Mouse (Mus musculus) C2C12 (cell line): ENCODE measurements around the gene Frmd6.

Source experiments
- CEBPB ChIP-seq: IDR thresholded peaks from one replicate; pipeline ENCODE4 v1.6.1; 2011; ENCODE audit warnings: low read depth, mild to moderate bottlenecking, control low read depth, moderate library complexity
- CTCF ChIP-seq: IDR thresholded peaks from one replicate; pipeline ENCODE4 v1.5.1; 2011; ENCODE audit not compliant: control insufficient read depth, insufficient read depth, insufficient read length
- FOSL1 ChIP-seq: IDR thresholded peaks from one replicate; pipeline ENCODE4 v1.8.0; 2011; ENCODE audit warnings: mild to moderate bottlenecking, low read length; ENCODE audit not compliant: poor library complexity, insufficient read depth, severe bottlenecking
- MAX ChIP-seq: IDR thresholded peaks from one replicate; pipeline ENCODE4 v1.6.1; 2011; ENCODE audit warnings: mild to moderate bottlenecking, control low read depth
- MYOD1 ChIP-seq: IDR thresholded peaks from one replicate; pipeline ENCODE4 v1.6.1; 2011; ENCODE audit warnings: low read depth; ENCODE audit not compliant: control insufficient read depth, insufficient read length
- MYOG ChIP-seq: IDR thresholded peaks from one replicate; pipeline ENCODE4 v1.6.1; 2011; ENCODE audit not compliant: control insufficient read depth, insufficient read length; ENCODE audit errors: extremely low read depth
- USF1 ChIP-seq: IDR thresholded peaks from one replicate; pipeline ENCODE4 v1.6.1; 2011; ENCODE audit warnings: low read depth, mild to moderate bottlenecking, control low read depth, moderate library complexity

DNA sequence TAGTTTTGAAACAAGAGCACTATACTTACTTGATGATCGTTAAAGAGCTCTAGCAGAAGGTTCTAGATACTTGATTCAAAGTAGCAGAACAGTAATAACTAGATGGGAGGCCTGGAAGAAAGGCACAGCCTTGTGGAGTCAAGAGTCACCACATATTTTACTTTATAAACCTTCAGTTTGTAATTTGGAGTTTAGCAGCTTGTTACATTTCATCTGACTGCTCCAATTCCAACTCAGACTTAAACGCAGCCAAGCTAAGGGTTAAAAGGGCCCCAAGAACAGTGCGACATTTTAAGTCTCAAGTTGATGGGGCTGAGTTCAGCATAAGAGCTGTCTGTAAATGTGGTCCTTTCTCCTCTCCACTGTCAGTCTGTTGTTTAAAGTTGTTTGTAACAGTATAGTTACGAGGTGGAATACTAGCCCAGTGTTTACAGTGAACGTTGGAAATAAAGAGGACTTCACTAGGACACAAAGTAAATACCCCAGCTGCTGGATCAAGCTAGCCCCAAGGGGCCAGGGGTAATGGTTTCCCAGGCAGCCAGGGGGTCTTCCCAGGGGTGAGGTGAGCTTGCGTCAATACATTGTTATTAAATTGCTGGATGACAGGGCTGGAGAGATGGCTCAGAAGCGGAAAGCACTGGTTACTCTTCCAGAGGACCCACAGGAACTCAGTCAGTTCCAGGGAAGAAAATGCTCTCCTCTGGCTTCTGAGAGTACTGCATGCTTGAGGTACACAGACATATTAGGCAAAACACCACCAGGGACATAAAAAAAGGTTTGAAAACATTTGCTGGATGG, 43.1 kb downstream of the Frmd6 start:
- no peak for TF ChIP-seq CTCF
- no peak for TF ChIP-seq MAX
- TF ChIP-seq USF1: no peak
- TF ChIP-seq MYOD1: no peak
- no peak for TF ChIP-seq MYOG
- TF ChIP-seq CEBPB: no peak
- TF ChIP-seq FOSL1: no peak
